Mouse (Mus musculus) MEL (cell line): Measurements from ENCODE around the gene Lrrn4. TPM values are rescaled to one million over a fixed set of nuclear protein-coding genes. Genes with fewer than 3 reads are reported as not detected.
A peak's percentile ranks its signal among the peaks of the same experiment; 100 is the strongest.

Experiments
- DNase-seq: peaks from one replicate; pipeline ENCODE4 v3.0.0; 2011; ENCODE audit warnings: low read depth, low spot score
- H3K27ac ChIP-seq: 2 replicates; pipeline ENCODE4 v1.5.1; 2012; ENCODE audit warnings: low read depth, mild to moderate bottlenecking, control low read depth, low read length, moderate library complexity; ENCODE audit not compliant: control insufficient read depth
- H3K27me3 ChIP-seq, 2 experiments: fragments of 150-350 bp in 1 of 2; sonication (generic) in 1 of 2; 2 replicates each; pipeline ENCODE4 v1.6.1; 2012; ENCODE audit warnings: low read length in 2 of 2, mild to moderate bottlenecking in 2 of 2, improper control_type of control experiment in 1 of 2, moderate library complexity in 1 of 2; ENCODE audit not compliant: insufficient read depth in 2 of 2, control insufficient read depth in 1 of 2
- H3K36me3 ChIP-seq, 2 experiments: 2 replicates each; pipeline ENCODE4 v1.6.1; 2012 to 2014; ENCODE audit warnings: low read length in 2 of 2, improper control_type of control experiment in 1 of 2, inconsistent platforms in 1 of 2, mild to moderate bottlenecking in 1 of 2; ENCODE audit not compliant: insufficient read depth in 2 of 2, control insufficient read depth in 1 of 2
- H3K4me1 ChIP-seq, 2 experiments: fragments of 150-350 bp in 1 of 2; sonication (generic) in 1 of 2; 2 replicates each; pipeline ENCODE4 v1.6.1; 2012; ENCODE audit warnings: low read length in 2 of 2, improper control_type of control experiment in 1 of 2, mild to moderate bottlenecking in 1 of 2; ENCODE audit not compliant: insufficient read depth in 2 of 2, control insufficient read depth in 1 of 2
- H3K4me3 ChIP-seq, 2 experiments: fragments of 150-350 bp in 1 of 2; sonication (generic) in 1 of 2; 2 replicates each; pipeline ENCODE4 v1.5.1; 2012; ENCODE audit warnings: low read depth in 2 of 2, low read length in 2 of 2, mild to moderate bottlenecking in 2 of 2, moderate library complexity in 2 of 2, control low read depth in 1 of 2, improper control_type of control experiment in 1 of 2; ENCODE audit not compliant: control insufficient read depth in 1 of 2, insufficient read depth in 1 of 2
- H3K79me2 ChIP-seq: 2 replicates; pipeline ENCODE4 v1.6.1; 2012; ENCODE audit warnings: mild to moderate bottlenecking, low read length, moderate library complexity; ENCODE audit not compliant: control insufficient read depth, poor library complexity, insufficient read depth
- H3K9ac ChIP-seq: 2 replicates; pipeline ENCODE4 v1.6.1; 2012; ENCODE audit warnings: low read depth, mild to moderate bottlenecking, control low read depth, low read length, moderate library complexity; ENCODE audit not compliant: control insufficient read depth, poor library complexity, severe bottlenecking
- H3K9me3 ChIP-seq: fragments of 150-350 bp; sonication (generic); replicated peaks from 2 replicates; pipeline ENCODE4 v1.6.1; 2012; ENCODE audit warnings: mild to moderate bottlenecking, low read length, improper control_type of control experiment, moderate library complexity; ENCODE audit not compliant: insufficient read depth
- CTCF ChIP-seq, 3 experiments: IDR thresholded peaks in 2 of 3; conservative IDR thresholded peaks in 1 of 3; 2 replicates each; pipeline ENCODE4 v1.5.1; 2011 to 2012; ENCODE audit warnings: low read length in 3 of 3, low read depth in 2 of 3, mild to moderate bottlenecking in 2 of 3, improper control_type of control experiment in 1 of 3, inconsistent platforms in 1 of 3, mixed read lengths in 1 of 3, moderate library complexity in 1 of 3; ENCODE audit not compliant: control insufficient read depth in 1 of 3, insufficient read depth in 1 of 3, poor library complexity in 1 of 3, severe bottlenecking in 1 of 3
- ELF1 ChIP-seq: IDR thresholded peaks from 2 replicates; pipeline ENCODE4 v1.6.1; 2014; ENCODE audit warnings: low read depth, mild to moderate bottlenecking, inconsistent platforms, low read length, improper control_type of control experiment, moderate library complexity
- EP300 ChIP-seq, 2 experiments: IDR thresholded peaks; 2 replicates each; pipeline ENCODE4 v1.6.1; 2011; ENCODE audit warnings: improper control_type of control experiment in 2 of 2, low read length in 2 of 2, low read depth in 1 of 2, mild to moderate bottlenecking in 1 of 2
- ETS1 ChIP-seq: IDR thresholded peaks from 2 replicates; pipeline ENCODE4 v1.6.1; 2012; ENCODE audit warnings: low read depth, mild to moderate bottlenecking, inconsistent platforms, low read length, improper control_type of control experiment, moderate library complexity
- GABPA ChIP-seq: IDR thresholded peaks from 2 replicates; pipeline ENCODE4 v1.6.1; 2012; ENCODE audit warnings: low read depth, mild to moderate bottlenecking, inconsistent platforms, low read length, improper control_type of control experiment, moderate library complexity
- HCFC1 ChIP-seq: IDR thresholded peaks from 2 replicates; pipeline ENCODE4 v1.6.1; 2012; ENCODE audit warnings: low read depth, mild to moderate bottlenecking, inconsistent platforms, low read length, improper control_type of control experiment, moderate library complexity
- KAT2A ChIP-seq: conservative IDR thresholded peaks from 2 replicates; pipeline ENCODE4 v1.6.1; 2012; ENCODE audit warnings: low read depth, low read length, improper control_type of control experiment, inconsistent platforms
- MAX ChIP-seq: IDR thresholded peaks from 2 replicates; pipeline ENCODE4 v1.6.1; 2011; ENCODE audit warnings: low read length, improper control_type of control experiment
- MAZ ChIP-seq: IDR thresholded peaks from 2 replicates; pipeline ENCODE4 v1.6.1; 2012; ENCODE audit warnings: low read depth, mild to moderate bottlenecking, inconsistent platforms, low read length, improper control_type of control experiment
- MEF2A ChIP-seq: IDR thresholded peaks from 2 replicates; pipeline ENCODE4 v1.6.1; 2014; ENCODE audit warnings: low read depth, mild to moderate bottlenecking, inconsistent platforms, low read length, improper control_type of control experiment; ENCODE audit not compliant: poor library complexity, insufficient replicate concordance, severe bottlenecking; ENCODE audit errors: extremely low read depth
- MXI1 ChIP-seq: IDR thresholded peaks from 2 replicates; pipeline ENCODE4 v1.6.1; 2011; ENCODE audit warnings: mild to moderate bottlenecking, low read depth, low read length, improper control_type of control experiment
- MYB ChIP-seq: IDR thresholded peaks from 2 replicates; pipeline ENCODE4 v1.6.1; 2011; ENCODE audit warnings: mild to moderate bottlenecking, low read depth, low read length, improper control_type of control experiment
- MYC ChIP-seq: IDR thresholded peaks from 2 replicates; pipeline ENCODE4 v1.6.1; 2011; ENCODE audit warnings: low read depth, mild to moderate bottlenecking, low read length, improper control_type of control experiment, moderate library complexity
- NELFE ChIP-seq: IDR thresholded peaks from 2 replicates; pipeline ENCODE4 v1.6.1; 2011; ENCODE audit warnings: low read depth, low read length, improper control_type of control experiment
- POLR2A ChIP-seq, 2 experiments: IDR thresholded peaks; 2 replicates each; pipeline ENCODE4 v1.6.1; 2011 to 2012; ENCODE audit warnings: low read length in 2 of 2, mild to moderate bottlenecking in 2 of 2, control low read depth in 1 of 2, improper control_type of control experiment in 1 of 2, low read depth in 1 of 2, moderate library complexity in 1 of 2; ENCODE audit not compliant: control insufficient read depth in 1 of 2, insufficient read depth in 1 of 2, poor library complexity in 1 of 2
- POLR2AphosphoS2 ChIP-seq: IDR thresholded peaks from 2 replicates; pipeline ENCODE4 v1.6.1; 2011; ENCODE audit warnings: low read length, improper control_type of control experiment
- POLR2AphosphoS5 ChIP-seq: IDR thresholded peaks from 2 replicates; pipeline ENCODE4 v1.6.1; 2012; ENCODE audit warnings: low read depth, borderline replicate concordance, mild to moderate bottlenecking, inconsistent platforms, low read length, moderate library complexity, mixed read lengths
- RCOR1 ChIP-seq: IDR thresholded peaks from 2 replicates; pipeline ENCODE4 v1.6.1; 2012; ENCODE audit warnings: low read depth, mild to moderate bottlenecking, inconsistent platforms, low read length, improper control_type of control experiment
- SIN3A ChIP-seq: IDR thresholded peaks from 2 replicates; pipeline ENCODE4 v1.6.1; 2012; ENCODE audit warnings: low read length, improper control_type of control experiment, inconsistent platforms
- SMC3 ChIP-seq: IDR thresholded peaks from 2 replicates; pipeline ENCODE4 v1.6.1; 2011; ENCODE audit warnings: low read depth, low read length, improper control_type of control experiment
- TAL1 ChIP-seq: IDR thresholded peaks from 2 replicates; pipeline ENCODE4 v1.6.1; 2012; ENCODE audit warnings: mild to moderate bottlenecking, inconsistent platforms, low read length, moderate library complexity, mixed read lengths
- TBP ChIP-seq: IDR thresholded peaks from 2 replicates; pipeline ENCODE4 v1.8.0; 2011; ENCODE audit warnings: low read depth, low read length, improper control_type of control experiment
- TCF12 ChIP-seq: IDR thresholded peaks from 2 replicates; pipeline ENCODE4 v1.6.1; 2014; ENCODE audit warnings: low read depth, mild to moderate bottlenecking, inconsistent platforms, low read length, improper control_type of control experiment, moderate library complexity
- USF1 ChIP-seq: IDR thresholded peaks from 2 replicates; pipeline ENCODE4 v1.6.1; 2014; ENCODE audit warnings: low read depth, mild to moderate bottlenecking, inconsistent platforms, low read length, improper control_type of control experiment, moderate library complexity
- USF2 ChIP-seq, 2 experiments: IDR thresholded peaks; 2 replicates each; pipeline ENCODE4 v1.6.1; 2011 to 2012; ENCODE audit warnings: improper control_type of control experiment in 2 of 2, low read length in 2 of 2, borderline replicate concordance in 1 of 2, inconsistent platforms in 1 of 2, low read depth in 1 of 2, mild to moderate bottlenecking in 1 of 2; ENCODE audit not compliant: insufficient read depth in 1 of 2
- ZKSCAN1 ChIP-seq: IDR thresholded peaks from 2 replicates; pipeline ENCODE4 v1.6.1; 2012; ENCODE audit warnings: low read depth, mild to moderate bottlenecking, inconsistent platforms, low read length, improper control_type of control experiment, moderate library complexity
- ZMIZ1 ChIP-seq: IDR thresholded peaks from 2 replicates; pipeline ENCODE4 v1.6.1; 2012; ENCODE audit warnings: low read depth, mild to moderate bottlenecking, inconsistent platforms, low read length, improper control_type of control experiment, moderate library complexity
- polyA plus RNA-seq, 2 experiments: library from polyadenylated mRNA; stranded (reverse) in 1 of 2; unstranded in 1 of 2; fragments of >175 nt in 1 of 2; fragments of >200 nt in 1 of 2; gene quantifications; 2 replicates each; pipeline versions ENCODE4 v1.2.1 to v1.2.4; 2012; ENCODE audit warnings: low replicate concordance in 2 of 2, low read depth in 1 of 2; ENCODE audit not compliant: insufficient read length in 2 of 2, insufficient read depth in 1 of 2, missing spikeins in 1 of 2
- total RNA-seq: library from RNA; depleted of rRNA; stranded (reverse); fragments of 300-350 nt; gene quantifications from 2 replicates; pipeline ENCODE4 v1.2.3, GENCODE M21; 2012

Lrrn4 gene
- total and polyA plus RNA-seq, 3 experiments = not detected

DNA sequence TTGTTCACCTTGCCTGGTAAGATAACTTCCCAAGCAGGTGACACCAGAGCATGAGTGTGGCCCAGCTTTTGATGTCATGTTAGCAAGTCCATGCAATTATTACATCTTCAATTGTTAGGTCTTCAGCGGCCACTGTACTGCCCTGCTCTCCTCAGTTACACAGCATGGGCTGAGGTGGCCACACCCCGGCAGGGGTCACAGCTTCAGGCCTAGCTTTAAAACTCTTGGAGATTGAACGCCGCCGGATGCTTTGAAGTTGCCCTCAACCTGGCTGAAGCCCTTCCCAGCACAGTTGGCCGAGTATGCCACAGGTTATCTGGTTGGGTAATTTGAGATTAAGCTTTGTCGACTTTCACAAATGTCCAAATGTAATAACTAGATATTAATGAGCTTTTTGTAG, 33.1 kb downstream of the Lrrn4 start (continued):
- no peak for TF ChIP-seq ZMIZ1

- DNase-seq = peak; percentile 97
- Histone ChIP-seq H3K27me3 (no peaks in the 10 kb centered on the region), H3K9me3 (no peaks in the 10 kb centered on the region), H3K9ac (peak within 1 kb of the TSS; percentile 89), H3K4me3 (peak within 1 kb of the TSS; percentile 78 to 91), H3K27ac (peak within 1 kb of the TSS; percentile 63), H3K79me2 (peaks cover 24% of the 10 kb centered on the region), H3K4me1 (peaks cover 0 to 8% of the 10 kb centered on the region in 2 experiments; a peak in 2 of 4 replicates), H3K36me3 (peaks cover 10 to 11% of the 10 kb centered on the region in 2 experiments)
- TF ChIP-seq SIN3A (peak; percentile 94), USF1 (peak; percentile 86), NELFE (peak; percentile 93), KAT2A (peak; percentile 84), POLR2AphosphoS2 (peak; percentile 80), USF2 (IDR thresholded peaks at IDR 0.05; ENCODE audit: borderline replicate concordance in 1 of 2, insufficient read depth in 1 of 2, low read depth in 1 of 2, low read length in 2 of 2) (no peak), MYB (no peak), MYC (peak; percentile 91), MAZ (no peak), GABPA (no peak), POLR2A (IDR thresholded peaks at IDR 0.05; ENCODE audit: control insufficient read depth in 1 of 2, insufficient read depth in 1 of 2, low read depth in 1 of 2, low read length in 2 of 2, poor library complexity in 1 of 2) (peak; percentile 92 to 96), HCFC1 (peak; percentile 92), TCF12 (peak; percentile 58; the same call in 1 of the 2 replicates), SMC3 (peak; percentile 53), MEF2A (no peak), POLR2AphosphoS5 (no peak), RCOR1 (no peak), TAL1 (no peak), ZMIZ1 (peak; percentile 84), EP300 (IDR thresholded peaks at IDR 0.05; ENCODE audit: low read depth in 1 of 2, low read length in 2 of 2) (0 out of 4 replicates have a peak, but pooled peaks of 1 of the 2 experiments have one; percentile 21), MAX (peak; percentile 89), MXI1 (peak; percentile 94), ELF1 (peak; percentile 67; the same call in 1 of the 2 replicates), CTCF (IDR thresholded peaks at IDR 0.05 in 2 of 3, conservative IDR thresholded peaks at IDR 0.05 in 1 of 3; ENCODE audit: control insufficient read depth in 1 of 3, insufficient read depth in 1 of 3, low read depth in 2 of 3, low read length in 3 of 3, poor library complexity in 1 of 3, severe bottlenecking in 1 of 3) (peak; percentile 92 to 97 (median 92)), TBP (peak; percentile 93), ZKSCAN1 (no peak), ETS1 (peak; percentile 37; the same call in 1 of the 2 replicates)
Observed at GRCm38 (mm10) chr2:132846407-132847358, 34.0 kb downstream of the Lrrn4 start, which contains the start of gene Crls1. TSS of gene Crls1 (plus strand) at chr2:132846666.
